Mouse (Mus musculus): ENCODE data around the gene Mical2. TPM values are rescaled to one million over a fixed set of nuclear protein-coding genes. Genes with fewer than 3 reads are reported as not detected.

The Mical2 gene
- polyA plus RNA-seq (2016; fragmentation: Nextera tagmentation; extraction: Ambion mirVana), result 0.96 and 1.2 TPM in 2 replicates

DNA sequence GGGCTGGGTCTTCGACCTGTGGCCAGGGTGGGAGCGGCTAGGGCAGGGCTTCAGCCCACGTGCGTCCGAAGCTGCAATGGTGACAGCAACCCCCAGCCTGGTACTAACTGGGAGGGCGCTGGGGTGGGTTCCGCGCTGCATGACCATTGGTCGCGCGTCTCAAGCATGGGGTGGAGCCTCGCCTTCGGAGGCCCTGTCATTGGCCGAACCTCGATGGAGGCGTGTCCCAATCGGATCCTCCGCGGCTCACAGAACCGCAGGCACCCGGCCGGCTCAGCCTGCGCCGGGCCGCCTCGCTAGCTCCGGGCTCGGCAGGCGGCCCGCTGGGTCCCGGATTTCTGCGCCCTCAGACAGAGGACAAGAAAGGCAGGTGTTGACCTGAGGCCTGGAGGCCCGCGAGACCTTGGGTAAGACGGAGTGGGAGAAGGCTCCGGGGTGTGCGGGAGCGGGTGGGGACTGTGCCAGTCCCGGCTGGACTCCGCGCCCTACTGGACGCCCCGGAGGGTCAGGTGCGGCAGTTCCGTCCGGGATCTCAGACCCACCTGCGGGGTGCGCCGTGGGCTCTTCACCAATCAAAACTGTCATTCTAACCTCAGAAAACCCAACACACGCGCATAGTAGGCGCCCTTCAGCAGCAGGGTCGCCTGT is at the start of gene Mical2:
TSS of gene Mical2 (plus strand) at position 242 of the 648 bp plus-strand sequence.
- Histone ChIP-seq H3K27me3 (ENCODE audit: low read depth, poor library complexity, severe bottlenecking) (peaks cover 66% of the 10 kb centered on the region), H3K4me3 (peak within 1 kb of the TSS; percentile 63), H3K9me3 (replicated peaks) (no peaks in the 10 kb centered on the region), H3K4me1 (peaks cover 37% of the 10 kb centered on the region), H3K27ac (0 out of 2 replicates have a peak within 1 kb of the TSS, but pooled peaks have one; percentile 30), H3K36me3 (no peaks in the 10 kb centered on the region)
- DNase-seq (ENCODE audit: low spot score), result peak; percentile 89
- under 1% methylated on average over 53 of the region's 53 CpGs for WGBS

DNA sequence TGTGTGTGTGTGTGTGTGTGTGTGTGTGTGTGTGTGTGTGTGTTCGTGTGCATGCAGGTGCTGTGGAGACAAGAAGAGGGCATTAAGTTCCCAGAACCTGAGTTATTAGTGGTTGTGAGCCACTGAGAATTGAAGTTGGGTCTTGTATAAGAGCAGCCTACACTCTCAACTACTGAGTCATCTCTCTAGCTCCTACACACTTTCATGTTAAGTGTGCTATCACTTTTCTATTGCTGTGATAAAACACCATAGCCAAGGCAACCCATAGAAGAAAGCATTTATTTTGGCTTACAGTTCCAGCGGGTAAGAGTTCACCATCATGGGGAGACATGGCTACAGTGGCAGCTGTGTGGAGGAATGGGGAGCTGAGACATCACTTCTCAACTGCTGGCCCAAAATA is 49.0 kb upstream of the Mical2 start:
- WGBS, result 86% methylated on average over 2 of the region's 2 CpGs
- Histone ChIP-seq H3K36me3 (no peaks in the 10 kb centered on the region), H3K4me3 (no peak overlapping the region), H3K27ac (no peak overlapping the region), H3K27me3 (ENCODE audit: low read depth, poor library complexity, severe bottlenecking) (no peaks in the 10 kb centered on the region), H3K4me1 (peaks cover 5% of the 10 kb centered on the region), H3K9me3 (replicated peaks) (no peaks in the 10 kb centered on the region)
- no peak for DNase-seq (ENCODE audit: low spot score)

DNA sequence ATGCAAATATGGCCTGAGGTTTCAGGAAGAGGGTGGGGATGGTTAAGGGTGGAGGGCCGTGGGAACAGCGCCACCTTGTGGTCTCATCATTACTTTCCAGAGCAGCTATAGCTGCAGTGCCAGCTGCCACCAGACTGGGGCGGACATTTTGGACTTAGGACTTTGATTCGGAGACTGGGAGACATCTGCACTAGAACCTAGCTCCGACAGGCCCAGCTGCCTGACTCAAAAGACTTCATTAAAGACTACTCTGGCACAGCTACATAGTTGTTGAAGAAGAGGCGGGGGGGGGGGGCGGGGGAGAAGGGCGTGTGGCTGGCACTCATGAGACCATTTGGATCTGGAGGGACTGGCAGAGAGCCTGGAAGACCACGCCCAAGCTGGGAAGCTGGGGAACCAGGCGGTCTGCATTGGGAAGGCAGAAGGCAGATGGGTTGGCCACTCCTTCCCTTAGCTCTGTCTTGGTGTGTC is 45.4 kb upstream of the Mical2 start:
- Histone ChIP-seq H3K4me3 (peak overlapping the region; percentile 33), H3K9me3 (replicated peaks) (no peaks in the 10 kb centered on the region), H3K4me1 (peaks cover 24% of the 10 kb centered on the region), H3K27me3 (ENCODE audit: low read depth, poor library complexity, severe bottlenecking) (no peaks in the 10 kb centered on the region), H3K27ac (no peak overlapping the region), H3K36me3 (no peaks in the 10 kb centered on the region)
- WGBS, result 17% methylated on average over 9 of the region's 10 CpGs
- DNase-seq (ENCODE audit: low spot score), result peak; percentile 91

DNA sequence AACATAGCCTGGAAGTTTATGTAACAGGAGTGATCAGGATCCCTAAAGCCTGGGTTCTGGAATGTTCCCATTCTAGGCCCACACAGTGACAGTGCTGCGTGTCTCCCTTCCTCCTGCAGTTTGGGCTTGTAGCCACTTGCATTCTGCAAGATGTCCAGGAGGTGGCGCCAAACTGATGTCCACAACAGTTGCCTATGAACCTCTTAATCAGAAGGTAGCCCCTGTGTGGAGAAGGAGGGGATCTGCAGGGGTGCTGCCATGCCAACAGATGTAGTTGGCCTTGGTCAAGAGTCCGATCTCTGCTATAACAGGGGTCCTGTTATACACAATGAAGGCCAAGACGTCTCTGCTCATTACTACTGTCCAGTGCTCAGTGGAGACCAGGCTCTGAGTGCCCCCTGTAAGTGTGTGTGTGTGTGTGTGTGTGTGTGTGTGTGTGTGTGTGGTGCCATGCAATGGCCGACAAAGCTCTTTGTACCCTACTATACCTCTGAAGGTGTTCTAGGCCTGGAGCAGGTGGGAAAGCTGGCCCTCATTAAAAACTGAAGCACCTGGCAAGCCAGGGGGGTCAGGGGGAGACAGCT is 42.3 kb upstream of the Mical2 start:
- H3K27ac ChIP-seq, result 0 out of 2 replicates have a peak overlapping the region, but pooled peaks have one; percentile 25

DNA sequence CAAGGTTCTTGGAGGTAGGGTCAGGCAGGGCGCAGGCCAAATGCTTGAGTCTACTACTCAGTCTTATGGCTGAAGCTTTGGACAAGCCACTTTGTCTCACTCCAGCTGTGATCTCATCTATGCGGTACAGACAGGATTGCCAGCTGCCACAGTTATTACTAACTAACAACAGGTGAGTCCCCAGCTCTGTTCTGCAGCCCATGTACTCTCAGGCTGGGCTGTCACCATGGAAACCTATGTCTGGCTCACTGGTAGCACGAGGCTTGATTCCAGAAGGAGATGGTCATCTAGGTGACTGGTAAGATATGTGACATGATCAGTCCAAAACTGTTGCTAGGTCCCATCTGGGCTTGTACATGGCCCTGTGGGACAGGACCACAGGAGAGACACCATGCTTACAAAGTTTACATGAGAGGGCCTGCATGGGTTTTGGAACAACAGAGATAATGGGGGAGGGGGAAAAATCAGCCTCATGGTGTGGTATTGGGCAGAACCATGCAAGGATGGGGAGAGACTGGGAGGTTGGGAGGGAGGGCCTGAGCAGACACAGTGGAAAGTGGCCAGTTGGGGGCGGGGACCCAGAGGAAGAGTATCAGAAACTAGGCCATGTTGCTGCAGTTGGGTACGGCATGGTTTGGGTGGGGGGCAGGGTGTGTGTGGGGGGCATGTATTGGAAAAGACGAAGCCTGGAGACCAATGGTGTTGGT is 41.0 kb upstream of the Mical2 start:
- WGBS, result 84% methylated on average over 6 of the region's 6 CpGs
- no peaks in the 10 kb centered on the region for H3K27me3 ChIP-seq (ENCODE audit: low read depth, poor library complexity, severe bottlenecking)
- H3K4me1 ChIP-seq, result peaks cover 43% of the 10 kb centered on the region
- DNase-seq (ENCODE audit: low spot score), result no peak
- H3K36me3 ChIP-seq, result no peaks in the 10 kb centered on the region
- H3K27ac ChIP-seq, result 0 out of 2 replicates have a peak overlapping the region, but pooled peaks have one; percentile 19
- H3K9me3 ChIP-seq (replicated peaks), result no peaks in the 10 kb centered on the region
- H3K4me3 ChIP-seq, result no peak overlapping the region

More for the DNA sequence above, 42.3 kb upstream of the Mical2 start:
- DNase-seq (ENCODE audit: low spot score), result peak; percentile 91
- 39% methylated on average over 5 of the region's 5 CpGs for WGBS
- Histone ChIP-seq H3K36me3 (no peaks in the 10 kb centered on the region), H3K4me3 (no peak overlapping the region), H3K9me3 (replicated peaks) (no peaks in the 10 kb centered on the region), H3K4me1 (peaks cover 40% of the 10 kb centered on the region), H3K27me3 (ENCODE audit: low read depth, poor library complexity, severe bottlenecking) (no peaks in the 10 kb centered on the region)

DNA sequence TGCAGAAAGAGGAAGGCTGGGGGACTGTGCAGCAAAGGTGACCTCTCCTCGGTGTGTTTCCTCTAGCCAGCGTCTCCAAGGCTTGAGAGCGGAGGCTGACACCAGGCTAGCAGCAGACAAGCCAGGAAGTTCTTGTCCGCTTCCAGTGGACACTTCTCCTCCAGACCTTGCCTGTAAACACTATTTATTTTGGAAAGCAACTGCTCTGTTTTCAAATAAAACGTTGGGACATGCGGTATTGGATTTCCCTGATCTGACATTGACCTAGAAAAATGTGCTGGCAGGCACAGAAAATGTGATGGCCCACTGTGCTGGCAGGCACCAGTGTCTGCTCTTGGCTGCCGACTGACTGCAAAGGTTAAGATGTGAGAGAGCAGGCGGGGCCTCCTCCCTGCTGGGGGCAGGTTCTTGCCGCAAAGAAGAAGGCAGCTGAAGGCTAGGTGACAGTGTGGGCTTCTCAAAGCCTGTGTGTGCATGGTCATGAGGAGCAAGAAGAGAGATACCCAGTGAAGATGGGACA is 40.4 kb upstream of the Mical2 start:
- DNase-seq (ENCODE audit: low spot score), result no peak
- Histone ChIP-seq H3K27ac (0 out of 2 replicates have a peak overlapping the region, but pooled peaks have one; percentile 19), H3K9me3 (replicated peaks) (no peaks in the 10 kb centered on the region), H3K4me1 (peaks cover 41% of the 10 kb centered on the region), H3K4me3 (no peak overlapping the region), H3K27me3 (ENCODE audit: low read depth, poor library complexity, severe bottlenecking) (no peaks in the 10 kb centered on the region), H3K36me3 (no peaks in the 10 kb centered on the region)
- 79% methylated on average over 9 of the region's 9 CpGs for WGBS

DNA sequence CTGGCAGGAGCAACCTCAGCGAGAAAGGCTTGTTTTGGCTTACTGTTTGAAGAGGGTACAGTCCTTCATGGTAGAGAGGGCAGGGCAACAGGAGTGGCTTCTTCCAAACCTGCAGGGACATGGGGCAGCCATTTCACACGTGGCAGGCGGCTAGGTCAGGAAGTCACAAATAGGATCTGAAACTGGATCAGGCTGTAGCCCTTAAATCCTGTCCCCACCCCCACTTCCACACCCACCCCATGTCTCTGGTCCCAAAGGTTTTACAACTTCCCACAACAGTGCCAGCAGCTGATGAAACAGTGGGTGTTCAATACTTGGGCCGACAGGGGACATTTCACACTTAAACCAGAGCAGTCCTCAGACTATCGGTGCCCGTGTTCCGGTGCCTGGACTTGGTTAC is 38.8 kb upstream of the Mical2 start:
- no peaks in the 10 kb centered on the region for H3K27me3 ChIP-seq (ENCODE audit: low read depth, poor library complexity, severe bottlenecking)
- H3K9me3 ChIP-seq (replicated peaks), result no peaks in the 10 kb centered on the region
- DNase-seq (ENCODE audit: low spot score), result no peak
- peaks cover 38% of the 10 kb centered on the region for H3K4me1 ChIP-seq
- WGBS, result 78% methylated on average over 7 of the region's 7 CpGs
- no peak overlapping the region for H3K4me3 ChIP-seq
- H3K36me3 ChIP-seq, result no peaks in the 10 kb centered on the region
- H3K27ac ChIP-seq, result no peak overlapping the region

DNA sequence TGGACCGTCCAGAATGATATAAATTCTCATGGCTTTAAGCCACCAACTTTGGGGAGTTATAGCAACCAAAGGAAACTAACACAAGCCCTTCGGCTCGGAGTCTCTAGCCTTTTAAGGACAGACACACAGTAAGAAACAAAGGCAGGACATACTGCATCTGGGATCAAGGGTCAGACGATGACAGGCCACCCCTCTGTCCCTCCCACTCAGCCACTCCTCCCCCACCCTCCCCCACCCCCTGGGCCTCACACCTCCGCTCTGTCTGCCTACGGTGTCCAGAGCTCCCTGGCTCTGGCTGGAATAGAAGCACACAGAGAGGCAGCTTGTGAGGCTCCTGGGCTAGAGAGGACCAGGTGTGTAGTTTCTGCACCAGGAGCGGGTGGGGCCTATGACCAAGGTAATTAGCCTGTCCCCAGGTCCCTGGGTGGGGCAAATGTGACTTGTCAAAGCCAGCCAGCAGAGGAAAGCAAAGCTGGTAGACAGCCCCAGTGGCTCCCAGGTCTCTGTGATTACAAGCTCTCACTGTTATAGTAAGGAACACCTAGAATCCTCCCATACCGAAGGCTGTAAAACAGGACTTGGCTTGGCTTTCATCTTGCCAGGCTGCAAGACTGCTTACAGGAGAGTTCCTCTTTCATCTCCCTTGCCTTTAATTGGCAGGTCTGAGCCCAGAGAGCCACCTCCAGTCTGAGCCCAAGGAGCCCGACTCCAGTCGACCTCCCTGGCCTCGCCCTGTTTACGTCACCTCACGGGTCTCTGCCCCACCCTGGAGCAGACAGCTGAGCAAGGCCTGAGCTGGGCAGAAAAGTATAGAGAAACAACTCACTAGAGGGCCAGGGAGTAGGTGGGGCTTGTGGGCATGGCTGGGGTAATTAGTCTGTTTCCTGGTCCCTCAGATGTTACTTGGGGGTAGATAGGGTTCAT is 37.9 kb upstream of the Mical2 start:
- Histone ChIP-seq H3K4me1 (peaks cover 38% of the 10 kb centered on the region), H3K4me3 (no peak overlapping the region), H3K27me3 (ENCODE audit: low read depth, poor library complexity, severe bottlenecking) (no peaks in the 10 kb centered on the region), H3K36me3 (no peaks in the 10 kb centered on the region), H3K9me3 (replicated peaks) (no peaks in the 10 kb centered on the region), H3K27ac (peak overlapping the region; percentile 44; the same call in 1 of the 2 replicates)
- DNase-seq (ENCODE audit: low spot score), result peak; percentile 37
- 35% methylated on average over 13 of the region's 13 CpGs for WGBS

DNA sequence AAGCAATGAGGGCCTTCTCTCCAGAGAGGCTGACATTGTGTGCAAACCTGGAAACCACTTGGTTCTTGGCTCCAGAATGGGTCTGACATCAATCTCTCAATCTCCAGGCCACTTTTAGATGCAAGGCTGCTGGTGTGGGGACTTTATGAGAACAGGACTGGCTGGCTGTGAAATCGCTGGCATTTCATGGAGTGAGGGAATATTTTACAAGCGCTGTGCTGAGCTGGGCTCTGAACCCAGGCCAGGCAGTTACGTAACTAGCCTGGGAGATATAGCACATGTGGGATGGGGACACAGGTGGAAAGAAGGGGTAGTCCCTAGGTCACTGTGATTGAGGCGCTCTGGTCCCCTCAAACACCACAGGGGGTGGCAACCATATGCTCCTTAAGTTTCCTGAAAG is 33.4 kb upstream of the Mical2 start:
- Histone ChIP-seq H3K4me3 (no peak overlapping the region), H3K36me3 (no peaks in the 10 kb centered on the region), H3K4me1 (peaks cover 13% of the 10 kb centered on the region), H3K9me3 (replicated peaks) (no peaks in the 10 kb centered on the region), H3K27me3 (ENCODE audit: low read depth, poor library complexity, severe bottlenecking) (no peaks in the 10 kb centered on the region), H3K27ac (no peak overlapping the region)
- WGBS, result 85% methylated on average over 4 of the region's 4 CpGs
- no peak for DNase-seq (ENCODE audit: low spot score)

DNA sequence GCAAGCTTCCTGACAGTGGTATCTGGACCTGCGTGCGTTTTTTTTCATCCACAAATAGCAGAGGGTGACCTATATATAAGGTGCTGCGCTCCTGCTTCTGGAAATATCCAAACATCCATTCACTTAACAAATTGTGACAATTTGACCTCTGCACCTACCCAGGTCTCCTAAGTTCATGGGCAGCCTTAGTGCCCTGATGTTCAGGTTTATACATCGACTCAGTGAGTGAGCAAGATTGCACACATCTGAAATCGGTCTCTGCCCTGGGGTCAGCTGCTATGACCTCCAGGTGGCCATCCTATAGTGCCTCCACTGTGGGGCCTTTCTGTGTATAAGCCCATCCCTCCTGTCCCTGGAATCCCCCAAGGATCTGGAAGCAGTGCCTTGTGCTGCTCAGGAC is 32.9 kb upstream of the Mical2 start:
- no peaks in the 10 kb centered on the region for H3K36me3 ChIP-seq
- no peak for DNase-seq (ENCODE audit: low spot score)
- no peaks in the 10 kb centered on the region for H3K27me3 ChIP-seq (ENCODE audit: low read depth, poor library complexity, severe bottlenecking)
- 84% methylated on average over 5 of the region's 5 CpGs for WGBS
- H3K27ac ChIP-seq, result no peak overlapping the region
- H3K4me1 ChIP-seq, result peaks cover 8% of the 10 kb centered on the region
- H3K4me3 ChIP-seq, result no peak overlapping the region
- H3K9me3 ChIP-seq (replicated peaks), result no peaks in the 10 kb centered on the region

DNA sequence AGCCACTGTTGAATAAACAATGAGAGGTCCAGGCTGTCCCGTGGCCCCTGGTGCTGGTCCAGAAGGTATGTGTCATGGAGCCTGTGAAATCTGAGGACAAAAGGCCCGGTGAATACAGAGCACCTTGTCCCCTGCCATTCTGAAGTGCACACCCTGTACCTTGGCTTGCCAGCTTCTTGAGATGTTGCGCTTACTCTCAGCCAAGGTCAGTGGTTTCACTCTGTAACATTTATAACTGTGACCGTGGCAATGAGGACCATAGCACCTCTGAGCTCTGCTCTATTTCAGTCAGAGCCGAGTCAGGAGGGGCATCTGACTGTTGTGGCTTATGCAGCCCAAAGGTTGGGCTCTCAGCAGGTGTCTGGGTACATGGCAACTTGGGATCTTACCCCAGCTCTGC is 31.4 kb upstream of the Mical2 start:
- H3K27ac ChIP-seq, result no peak overlapping the region
- no peaks in the 10 kb centered on the region for H3K36me3 ChIP-seq
- 86% methylated on average over 5 of the region's 5 CpGs for WGBS
- H3K27me3 ChIP-seq (ENCODE audit: low read depth, poor library complexity, severe bottlenecking), result no peaks in the 10 kb centered on the region
- H3K4me1 ChIP-seq, result no peaks in the 10 kb centered on the region
- H3K9me3 ChIP-seq (replicated peaks), result no peaks in the 10 kb centered on the region
- H3K4me3 ChIP-seq, result no peak overlapping the region
- no peak for DNase-seq (ENCODE audit: low spot score)

DNA sequence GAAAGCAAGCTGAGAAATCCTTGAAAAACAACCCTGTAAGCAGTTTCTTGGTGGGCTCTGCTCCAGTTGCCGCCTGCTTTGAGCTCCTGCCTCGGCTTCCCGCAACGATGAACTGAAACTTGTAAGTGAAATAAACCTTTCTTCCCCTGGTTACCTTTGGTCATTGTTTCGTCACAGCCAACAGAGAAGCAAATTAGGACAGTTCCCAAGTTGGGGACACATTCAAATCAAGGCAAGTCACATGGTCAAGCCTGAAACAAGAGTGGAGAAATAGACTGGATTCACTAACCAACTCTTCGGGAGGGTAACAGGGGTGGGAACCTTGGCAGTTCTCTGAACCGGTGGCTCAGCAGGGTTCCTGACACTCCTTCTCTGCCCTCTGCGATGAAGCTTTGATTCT is 28.2 kb upstream of the Mical2 start:
- H3K4me1 ChIP-seq, result peaks cover 4% of the 10 kb centered on the region; the same call in 1 of the 2 replicates
- DNase-seq (ENCODE audit: low spot score), result no peak
- H3K4me3 ChIP-seq, result no peak overlapping the region
- H3K36me3 ChIP-seq, result no peaks in the 10 kb centered on the region
- H3K9me3 ChIP-seq (replicated peaks), result no peaks in the 10 kb centered on the region
- no peak overlapping the region for H3K27ac ChIP-seq
- H3K27me3 ChIP-seq (ENCODE audit: low read depth, poor library complexity, severe bottlenecking), result no peaks in the 10 kb centered on the region
- WGBS, result 71% methylated on average over 8 of the region's 8 CpGs
